Mouse (Mus musculus): ENCODE results near the gene Tgfbr3l.
A peak's percentile ranks its signal among the peaks of the same experiment; 100 is the strongest.
"Not testable (repeated sequence)": the region's sequence is repeated elsewhere in the genome, so short reads cannot be mapped to it uniquely, and the experiment has no call there.

Gene Tgfbr3l

GRCm38 (mm10) chr8:4237814-4238433 lies 10.1 kb upstream of the Tgfbr3l start:
- DNase-seq (ENCODE audit: low spot score in 2 of 2): no peak

DNA sequence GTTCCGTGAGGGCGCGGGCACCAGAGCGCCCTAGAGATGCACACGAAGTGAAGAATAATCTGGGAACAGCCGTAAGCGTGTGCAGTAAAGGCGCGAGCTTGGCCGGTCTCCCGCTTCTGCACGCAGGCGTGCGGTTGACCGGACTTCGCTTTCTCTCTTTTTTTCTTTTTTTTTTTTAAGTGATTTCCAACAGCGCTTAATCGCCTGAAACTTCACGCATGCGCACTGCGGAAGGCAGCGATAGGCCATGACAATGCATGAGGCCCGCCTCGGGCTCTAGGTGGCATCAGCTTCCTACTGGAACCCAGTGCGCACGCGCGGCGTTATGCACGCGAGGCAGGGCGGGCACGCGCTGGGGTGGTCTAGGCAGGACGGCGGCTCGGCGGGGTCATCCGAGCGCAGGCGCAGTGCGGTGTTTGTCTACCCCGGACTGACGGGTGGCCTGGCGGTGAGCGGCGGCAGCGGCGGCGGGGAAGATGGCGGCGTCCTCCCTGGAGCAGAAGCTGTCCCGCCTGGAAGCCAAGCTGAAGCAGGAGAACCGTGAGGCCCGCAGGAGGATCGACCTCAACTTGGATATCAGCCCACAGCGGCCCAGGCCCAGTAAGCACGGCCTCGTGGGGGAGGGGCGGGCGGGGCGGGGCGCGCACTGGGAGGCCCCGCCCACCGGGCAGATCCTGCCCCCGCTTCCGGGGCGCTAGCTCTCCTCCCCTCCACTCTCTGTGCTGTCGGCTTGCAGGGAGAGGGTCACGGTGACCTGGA lies 9.4 kb upstream of the Tgfbr3l start, which contains the start of the genes Map2k7 and Gm49320:
Map2k7 (plus strand) TSS at position 307 of the 759 bp plus-strand sequence.
Gm49320 (plus strand) TSS at position 432 of the 759 bp plus-strand sequence.
- peak; percentile 96 to 99 for DNase-seq (ENCODE audit: low spot score in 2 of 2)

- DNase-seq (ENCODE audit: low spot score in 2 of 2): no peak
Observed at GRCm38 (mm10) chr8:4239193-4239890, 8.7 kb upstream of the Tgfbr3l start.

DNA sequence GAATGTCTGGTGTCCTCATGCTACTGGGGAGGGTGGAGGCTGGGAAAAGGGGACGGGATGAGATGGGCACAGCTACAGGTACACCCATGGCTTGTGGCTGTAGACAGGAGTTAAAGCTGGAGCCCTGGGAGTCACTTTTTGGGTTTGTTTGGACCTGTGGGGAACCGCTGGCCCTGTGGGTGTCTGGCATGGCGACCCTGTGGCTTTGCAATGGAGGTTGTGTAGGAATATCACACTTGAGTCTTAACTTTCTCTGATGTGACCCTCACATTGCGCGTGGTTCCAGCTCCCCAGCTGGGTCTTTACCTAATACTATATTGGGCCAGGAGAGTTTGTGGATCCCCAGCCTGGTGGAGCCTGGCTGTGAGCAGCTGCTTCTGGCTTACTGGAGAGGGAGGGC lies 3.0 kb upstream of the Tgfbr3l start:
- DNase-seq (ENCODE audit: low spot score in 2 of 2): no peak

DNA sequence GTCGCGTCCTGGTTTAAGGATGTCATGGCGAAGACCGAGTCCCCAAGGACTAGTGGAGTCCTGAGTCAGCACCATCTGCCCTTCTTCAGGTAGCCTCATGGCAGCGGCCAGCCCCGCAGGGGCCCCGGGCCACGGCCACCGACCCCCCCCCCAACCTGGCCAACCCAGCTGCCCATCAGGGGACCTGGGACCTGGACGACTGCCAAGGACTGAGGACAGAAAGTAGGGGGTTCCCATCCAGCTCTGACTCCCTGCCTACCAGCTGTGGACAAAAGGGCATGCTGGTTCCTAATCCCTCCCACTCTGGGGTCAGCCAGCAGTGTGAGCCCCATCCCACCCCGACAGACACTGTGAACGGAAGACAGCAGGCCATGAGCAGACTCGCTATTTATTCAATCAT lies 2.3 kb upstream of the Tgfbr3l start:
- DNase-seq (ENCODE audit: low spot score in 2 of 2): no peak

DNA sequence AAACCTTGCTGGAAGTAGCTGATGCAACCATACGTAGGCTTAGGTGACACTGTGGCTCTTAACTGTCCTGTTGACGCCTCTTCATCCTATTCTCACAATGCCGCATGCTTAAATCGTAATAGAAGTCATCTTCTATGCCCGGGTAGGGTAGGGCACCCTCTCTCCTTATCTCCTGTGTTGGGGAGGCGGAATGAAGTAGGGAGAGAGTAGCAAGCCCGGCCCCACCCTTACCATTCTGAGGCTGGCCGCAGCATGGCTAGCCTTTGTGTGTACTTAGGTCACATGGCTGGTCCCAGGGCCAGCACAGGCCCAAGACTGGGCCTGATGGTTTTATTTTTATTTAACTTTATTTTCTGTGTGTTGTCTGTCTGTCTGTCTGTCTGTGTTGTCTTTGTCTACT lies 773 bp upstream of the Tgfbr3l start:
- DNase-seq (ENCODE audit: low spot score in 2 of 2): no peak

- no peak for DNase-seq (ENCODE audit: low spot score in 2 of 2)
Observed at GRCm38 (mm10) chr8:4249213-4249612, 1.2 kb downstream of the Tgfbr3l start.

GRCm38 (mm10) chr8:4250306-4250970 lies 2.4 kb downstream of the Tgfbr3l start:
- peak; percentile 81 to 92 for DNase-seq (ENCODE audit: low spot score in 2 of 2)

- no peak for DNase-seq (ENCODE audit: low spot score in 2 of 2)
Observed at GRCm38 (mm10) chr8:4252116-4252760, 4.2 kb downstream of the Tgfbr3l start.

DNA sequence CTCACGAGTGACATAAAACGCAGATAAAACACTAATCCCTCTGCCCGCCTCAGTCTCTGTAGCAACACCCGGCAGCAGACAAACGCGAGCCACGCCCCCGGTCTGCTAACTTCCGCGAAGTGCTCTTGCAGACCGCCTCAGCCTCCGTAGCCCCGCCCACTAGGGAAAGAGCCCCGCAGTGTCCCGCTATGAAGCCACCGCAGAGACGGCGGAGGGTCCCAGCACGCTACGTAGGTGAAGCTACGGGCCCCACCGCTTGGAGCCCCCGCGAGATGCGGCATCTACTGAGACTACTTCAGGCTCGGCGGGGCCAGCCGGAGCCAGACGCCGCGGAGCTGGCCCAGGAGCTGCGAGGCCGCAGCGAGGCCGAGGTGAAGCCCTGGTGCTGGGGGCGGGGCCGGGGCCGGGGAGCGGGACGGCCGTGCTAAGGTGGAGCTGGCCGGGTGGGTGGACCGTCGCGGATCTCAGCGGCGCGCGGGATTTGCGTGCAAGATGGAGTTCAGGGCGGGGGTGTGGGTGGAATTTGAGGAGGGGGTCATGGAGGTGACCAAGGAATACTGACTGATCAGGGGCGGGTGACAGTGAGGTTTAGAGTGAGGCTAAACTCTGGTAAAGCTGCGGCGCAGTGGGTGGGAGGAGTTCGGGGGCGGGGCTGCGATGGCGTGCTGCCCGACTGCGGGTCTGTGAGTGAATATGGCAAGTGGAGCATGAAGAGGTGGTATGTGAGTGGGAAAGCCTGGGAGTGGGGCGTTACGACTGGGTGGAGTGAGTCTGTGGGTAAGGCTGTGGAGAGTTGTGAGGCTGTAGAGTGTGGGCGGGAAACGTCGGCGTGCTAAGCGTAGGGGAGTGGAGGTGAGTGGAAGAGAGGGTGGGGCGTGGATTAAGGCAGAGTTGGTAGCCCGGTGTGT lies 5.2 kb downstream of the Tgfbr3l start, which contains the start of gene Snapc2:
Snapc2 (plus strand) TSS at position 147 of the 908 bp plus-strand sequence.
- DNase-seq (ENCODE audit: low spot score in 2 of 2): peak; percentile 97 to 99

GRCm38 (mm10) chr8:4254001-4254400 lies 6.0 kb downstream of the Tgfbr3l start:
- DNase-seq (ENCODE audit: low spot score in 2 of 2): no peak

DNA sequence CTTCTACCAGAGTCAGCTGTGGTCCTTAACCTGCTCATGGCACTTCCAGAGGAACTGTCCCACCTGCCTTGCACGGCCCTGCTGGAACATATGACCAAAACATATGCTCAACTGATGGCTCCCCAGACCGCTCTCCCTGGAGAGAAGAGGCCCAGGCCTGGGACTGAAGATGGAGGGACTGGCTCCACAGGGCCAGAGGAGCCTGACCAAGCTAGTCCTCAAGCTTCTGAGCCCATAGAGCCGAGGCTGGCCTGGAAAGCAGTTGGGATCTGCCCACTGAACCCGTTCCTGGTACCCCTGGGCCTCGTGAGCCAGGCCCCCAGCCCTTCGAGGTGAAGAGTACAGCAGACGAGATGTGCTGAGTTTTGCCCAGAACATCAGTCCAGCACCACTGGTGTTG lies 7.5 kb downstream of the Tgfbr3l start:
- DNase-seq (ENCODE audit: low spot score in 2 of 2): not testable (repeated sequence)

DNA sequence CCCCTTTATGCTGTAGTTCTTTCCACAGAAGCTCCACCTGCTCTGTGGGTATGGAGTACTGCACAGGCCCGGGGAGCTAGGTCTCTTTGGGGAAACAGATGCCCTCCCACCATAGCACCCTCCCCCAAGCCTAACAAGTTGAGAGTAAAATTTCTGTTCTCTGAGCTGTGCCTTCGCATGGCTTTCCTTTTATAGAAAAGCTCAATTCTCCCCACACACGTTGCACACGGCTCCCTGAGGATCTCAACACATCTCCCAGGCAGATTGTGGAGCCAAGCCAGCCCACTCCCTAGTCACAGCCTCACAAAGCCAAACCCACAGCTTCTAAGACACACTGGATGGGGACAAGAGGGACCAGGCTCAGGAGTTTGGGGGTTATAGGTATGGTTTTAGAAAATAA lies 8.9 kb downstream of the Tgfbr3l start:
- no peak for DNase-seq (ENCODE audit: low spot score in 2 of 2)

GRCm38 (mm10) chr8:4257350-4257749 lies 9.3 kb downstream of the Tgfbr3l start:
- no peak for DNase-seq (ENCODE audit: low spot score in 2 of 2)

DNA sequence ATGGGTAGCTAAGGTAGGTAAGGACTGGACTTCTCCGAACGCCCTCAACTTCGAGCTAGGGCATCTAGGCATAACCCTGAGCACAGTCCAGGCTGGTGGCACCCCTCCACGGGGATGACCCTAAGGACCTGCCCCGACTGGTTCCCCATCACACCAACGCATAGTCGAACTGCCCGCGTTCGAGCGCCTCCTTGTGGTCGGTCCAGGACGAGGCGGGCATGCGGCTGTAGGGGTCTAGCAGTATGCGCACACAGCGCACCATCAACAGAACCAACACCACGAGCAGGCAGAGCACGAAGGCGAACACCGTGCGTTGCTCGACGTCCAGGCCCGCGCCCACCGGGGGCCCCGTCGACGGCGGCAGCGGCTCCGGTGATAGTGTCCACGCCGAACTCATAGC lies 10.2 kb downstream of the Tgfbr3l start:
- DNase-seq (ENCODE audit: low spot score in 2 of 2): peak; percentile 77 to 89

GRCm38 (mm10) chr8:4258678-4259077 lies 10.7 kb downstream of the Tgfbr3l start:
- peak; percentile 60 to 62 for DNase-seq (ENCODE audit: low spot score in 2 of 2)

DNA sequence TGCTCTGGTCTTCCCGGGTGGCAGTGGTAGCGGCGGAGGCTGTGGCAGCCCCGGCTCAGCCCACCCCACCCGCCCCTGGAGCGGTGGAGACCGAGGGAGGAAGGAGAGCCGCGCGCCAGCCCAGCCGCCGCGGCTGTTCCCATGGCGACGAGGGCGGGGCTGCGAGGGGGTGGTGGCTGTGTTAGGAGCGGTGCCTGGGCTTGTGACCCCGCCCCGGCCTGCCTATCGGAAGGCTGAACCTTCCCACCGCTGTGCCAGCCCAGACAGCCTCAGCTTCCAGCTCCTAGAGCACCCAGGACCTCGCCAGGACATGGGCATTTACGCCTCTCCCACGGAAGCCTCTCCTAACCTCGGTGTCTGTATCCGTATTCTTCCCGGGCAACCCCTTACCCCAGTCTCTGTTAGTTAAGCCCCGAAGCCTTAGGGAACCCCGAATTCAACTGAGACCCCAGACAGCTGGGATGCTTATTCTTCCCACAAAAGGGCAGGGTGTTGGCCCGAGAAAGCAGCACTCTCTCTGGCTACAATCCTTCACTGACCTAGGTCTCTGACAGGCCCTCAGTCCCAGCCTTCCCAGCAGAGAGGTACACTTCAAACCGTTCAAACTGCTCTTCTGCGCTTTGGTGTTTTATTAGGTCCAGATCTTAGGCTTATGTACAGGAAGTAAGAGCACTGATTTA lies 11.3 kb downstream of the Tgfbr3l start, which contains the start of gene Ctxn1:
Ctxn1 (minus strand) TSS at position 150 of the 680 bp plus-strand sequence.
- DNase-seq (ENCODE audit: low spot score in 2 of 2): peak; percentile 94 to 99

GRCm38 (mm10) chr8:4259805-4260170 lies 11.8 kb downstream of the Tgfbr3l start:
- DNase-seq (ENCODE audit: low spot score in 2 of 2): peak in 1 of 2 experiments; percentile 14

DNA sequence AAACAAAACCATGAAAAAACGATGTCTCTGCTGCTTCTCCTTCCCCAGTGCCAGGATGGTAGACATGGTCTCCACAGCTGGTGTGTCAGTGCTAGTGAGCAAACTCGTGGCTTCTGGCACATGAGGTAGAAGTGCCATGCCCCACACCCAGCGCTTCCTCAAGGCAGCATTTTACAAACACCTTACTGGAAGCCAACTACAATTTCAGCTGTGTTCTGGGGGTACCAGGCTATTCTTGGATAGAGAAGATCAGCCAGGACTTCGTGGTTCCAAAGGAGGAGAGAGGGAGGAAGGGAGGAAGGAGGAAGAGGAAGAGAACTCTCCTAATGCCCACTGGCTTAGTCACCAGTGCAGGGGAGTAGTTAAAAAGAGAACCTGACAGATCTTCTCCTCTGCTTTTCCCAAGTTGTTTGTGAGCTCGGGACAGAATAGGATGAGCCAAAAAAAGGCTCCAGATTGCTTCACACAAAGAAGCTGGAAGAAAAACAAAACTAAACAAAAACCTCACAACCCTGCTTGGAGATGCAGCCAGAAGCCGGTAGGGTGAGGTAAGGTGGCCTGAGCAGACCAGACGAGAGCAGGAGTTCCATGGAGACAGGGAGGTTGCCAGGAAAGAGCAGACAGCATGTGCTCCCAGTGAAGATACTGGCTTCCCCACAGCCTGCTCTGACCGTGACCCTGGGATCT lies 15.2 kb downstream of the Tgfbr3l start:
- no peak for DNase-seq (ENCODE audit: low spot score in 2 of 2)
